Mouse (Mus musculus) limb, embryonic 15.5 days (tissue): ENCODE data around the gene Ptgfrn. TPM values are rescaled to one million over a fixed set of nuclear protein-coding genes. Genes with fewer than 3 reads are reported as not detected.

ENCODE experiments used
- ATAC-seq: fragments of 200-750 bp; cut with Nextera tagmentation; 2 replicates; pipeline ENCODE4 v1.8.0; 2017; ENCODE audit warnings: low read depth, moderate TSS enrichment; ENCODE audit not compliant: insufficient number of reproducible peaks, low FRiP score, low TSS enrichment
- H3K27ac ChIP-seq: fragments of 300-500 bp; sonication (generic); 2 replicates; pipeline ENCODE4 v1.5.1; 2015; ENCODE audit warnings: moderate library complexity, mild to moderate bottlenecking, inconsistent platforms
- H3K27me3 ChIP-seq: fragments of 300-500 bp; sonication (generic); 2 replicates; pipeline ENCODE4 v1.6.1; 2015; ENCODE audit warnings: inconsistent platforms
- H3K36me3 ChIP-seq: fragments of 300-500 bp; sonication (generic); 2 replicates; pipeline ENCODE4 v1.6.1; 2015; ENCODE audit warnings: inconsistent platforms
- H3K4me1 ChIP-seq: fragments of 300-500 bp; sonication (generic); 2 replicates; pipeline ENCODE4 v1.6.1; 2015; ENCODE audit warnings: inconsistent platforms
- H3K4me2 ChIP-seq: fragments of 300-500 bp; sonication (generic); 2 replicates; pipeline ENCODE4 v1.6.1; 2015; ENCODE audit warnings: mild to moderate bottlenecking, inconsistent platforms
- H3K4me3 ChIP-seq: fragments of 300-500 bp; sonication (generic); 2 replicates; pipeline ENCODE4 v1.5.1; 2015; ENCODE audit warnings: mild to moderate bottlenecking, inconsistent platforms
- H3K9ac ChIP-seq: fragments of 300-500 bp; sonication (generic); 2 replicates; pipeline ENCODE4 v1.6.1; 2015; ENCODE audit warnings: inconsistent platforms
- H3K9me3 ChIP-seq: fragments of 300-500 bp; sonication (generic); 2 replicates; pipeline ENCODE4 v1.6.1; 2016; ENCODE audit warnings: inconsistent platforms
- WGBS: fragments of 180-500 bp; shearing (Covaris S2); methylation state at CpG from one replicate; pipeline ENCODE4 v1.1.7; 2015; 5-methylcytosine and 5-hydroxymethylcytosine counted together
- polyA plus RNA-seq: library from polyadenylated mRNA; unstranded; fragments of >200 nt; fragmentation: Nextera tagmentation; extraction: Ambion mirVana; gene quantifications from 2 replicates; pipeline ENCODE4 v1.2.1, GENCODE M21; 2015

Gene Ptgfrn
- polyA plus RNA-seq, 1 experiment from 2014 or later: 7.8 TPM

- peak overlapping the region; percentile 12 for H3K27ac ChIP-seq
- H3K9me3 ChIP-seq: no peaks in the 10 kb centered on the region
- no peak for ATAC-seq
- no peak overlapping the region for H3K4me3 ChIP-seq
- no peaks in the 10 kb centered on the region for H3K27me3 ChIP-seq
- H3K36me3 ChIP-seq: no peaks in the 10 kb centered on the region
- H3K9ac ChIP-seq: no peak overlapping the region
- H3K4me1 ChIP-seq: peaks cover 47% of the 10 kb centered on the region
- no peak overlapping the region for H3K4me2 ChIP-seq
- 68% methylated on average over 9 of the region's 9 CpGs for WGBS
Measured at GRCm38 (mm10) chr3:101099701-101100357, 10.2 kb downstream of the Ptgfrn start.

GRCm38 (mm10) chr3:101098073-101098472 is 12.0 kb downstream of the Ptgfrn start:
- no peak for ATAC-seq
- no peak overlapping the region for H3K27ac ChIP-seq
- peaks cover 42% of the 10 kb centered on the region for H3K4me1 ChIP-seq
- H3K4me3 ChIP-seq: no peak overlapping the region
- no peak overlapping the region for H3K4me2 ChIP-seq
- H3K36me3 ChIP-seq: no peaks in the 10 kb centered on the region
- H3K9ac ChIP-seq: no peak overlapping the region
- no peaks in the 10 kb centered on the region for H3K27me3 ChIP-seq
- WGBS: 48% methylated on average over 4 of the region's 4 CpGs
- no peaks in the 10 kb centered on the region for H3K9me3 ChIP-seq

GRCm38 (mm10) chr3:101097146-101097800 is 12.8 kb downstream of the Ptgfrn start:
- Histone ChIP-seq H3K4me1 (peaks cover 42% of the 10 kb centered on the region), H3K4me3 (no peak overlapping the region), H3K27me3 (no peaks in the 10 kb centered on the region), H3K27ac (no peak overlapping the region), H3K36me3 (no peaks in the 10 kb centered on the region), H3K4me2 (no peak overlapping the region), H3K9me3 (no peaks in the 10 kb centered on the region), H3K9ac (no peak overlapping the region)
- WGBS: 55% methylated on average over 9 of the region's 9 CpGs
- ATAC-seq: no peak

GRCm38 (mm10) chr3:101095761-101096449 is 14.2 kb downstream of the Ptgfrn start:
- Histone ChIP-seq H3K4me3 (no peak overlapping the region), H3K4me1 (peaks cover 36% of the 10 kb centered on the region), H3K27ac (no peak overlapping the region), H3K27me3 (no peaks in the 10 kb centered on the region), H3K9ac (no peak overlapping the region), H3K4me2 (no peak overlapping the region), H3K9me3 (no peaks in the 10 kb centered on the region), H3K36me3 (no peaks in the 10 kb centered on the region)
- ATAC-seq: no peak
- 67% methylated on average over 5 of the region's 5 CpGs for WGBS

GRCm38 (mm10) chr3:101092202-101092601 is 17.9 kb downstream of the Ptgfrn start:
- Histone ChIP-seq H3K4me3 (no peak overlapping the region), H3K4me2 (no peak overlapping the region), H3K9me3 (no peaks in the 10 kb centered on the region), H3K27me3 (no peaks in the 10 kb centered on the region), H3K27ac (no peak overlapping the region), H3K4me1 (peaks cover 15% of the 10 kb centered on the region), H3K36me3 (no peaks in the 10 kb centered on the region), H3K9ac (no peak overlapping the region)
- ATAC-seq: no peak
- 80% methylated on average over 13 of the region's 13 CpGs for WGBS

GRCm38 (mm10) chr3:101086584-101087445 is 23.3 kb downstream of the Ptgfrn start:
- Histone ChIP-seq H3K36me3 (no peaks in the 10 kb centered on the region), H3K9me3 (no peaks in the 10 kb centered on the region), H3K27ac (no peak overlapping the region), H3K27me3 (no peaks in the 10 kb centered on the region), H3K9ac (no peak overlapping the region), H3K4me2 (no peak overlapping the region), H3K4me3 (no peak overlapping the region), H3K4me1 (peaks cover 2% of the 10 kb centered on the region; the same call in 1 of the 2 replicates)
- 33% methylated on average over 7 of the region's 7 CpGs for WGBS
- ATAC-seq: 0 out of 2 replicates have a peak, but pooled peaks have one; percentile 44

- no peak for ATAC-seq
- H3K36me3 ChIP-seq: peaks cover 14% of the 10 kb centered on the region
- H3K27ac ChIP-seq: no peak overlapping the region
- H3K4me2 ChIP-seq: no peak overlapping the region
- H3K4me3 ChIP-seq: no peak overlapping the region
- H3K9me3 ChIP-seq: no peaks in the 10 kb centered on the region
- no peaks in the 10 kb centered on the region for H3K27me3 ChIP-seq
- H3K9ac ChIP-seq: no peak overlapping the region
- peaks cover 7% of the 10 kb centered on the region; the same call in 1 of the 2 replicates for H3K4me1 ChIP-seq
- WGBS: 88% methylated on average over 4 of the region's 4 CpGs
Measured at GRCm38 (mm10) chr3:101080925-101081324, 29.2 kb downstream of the Ptgfrn start.

GRCm38 (mm10) chr3:101078344-101078743 is 31.7 kb downstream of the Ptgfrn start:
- no peak for ATAC-seq
- 63% methylated on average over 1 of the region's 1 CpGs for WGBS
- peaks cover 20% of the 10 kb centered on the region for H3K36me3 ChIP-seq

GRCm38 (mm10) chr3:101077710-101078100 is 32.4 kb downstream of the Ptgfrn start:
- H3K4me3 ChIP-seq: no peak overlapping the region
- WGBS: 88% methylated on average over 6 of the region's 6 CpGs
- H3K27me3 ChIP-seq: no peaks in the 10 kb centered on the region
- peaks cover 15% of the 10 kb centered on the region; the same call in 1 of the 2 replicates for H3K4me1 ChIP-seq
- H3K9ac ChIP-seq: no peak overlapping the region
- H3K9me3 ChIP-seq: no peaks in the 10 kb centered on the region
- no peak overlapping the region for H3K4me2 ChIP-seq
- peaks cover 25% of the 10 kb centered on the region for H3K36me3 ChIP-seq
- no peak overlapping the region for H3K27ac ChIP-seq
- no peak for ATAC-seq

More at GRCm38 (mm10) chr3:101078344-101078743, 31.7 kb downstream of the Ptgfrn start:
- no peaks in the 10 kb centered on the region for H3K27me3 ChIP-seq
- H3K4me1 ChIP-seq: peaks cover 14% of the 10 kb centered on the region; the same call in 1 of the 2 replicates
- no peak overlapping the region for H3K27ac ChIP-seq
- no peak overlapping the region for H3K4me2 ChIP-seq
- H3K9me3 ChIP-seq: no peaks in the 10 kb centered on the region
- H3K4me3 ChIP-seq: no peak overlapping the region
- no peak overlapping the region for H3K9ac ChIP-seq

GRCm38 (mm10) chr3:101076966-101077709 is 32.9 kb downstream of the Ptgfrn start:
- no peaks in the 10 kb centered on the region for H3K27me3 ChIP-seq
- no peak overlapping the region for H3K9ac ChIP-seq
- H3K4me2 ChIP-seq: no peak overlapping the region
- WGBS: 92% methylated on average over 25 of the region's 25 CpGs
- H3K4me3 ChIP-seq: no peak overlapping the region
- H3K27ac ChIP-seq: no peak overlapping the region
- H3K9me3 ChIP-seq: no peaks in the 10 kb centered on the region
- ATAC-seq: no peak
- H3K4me1 ChIP-seq: peaks cover 15% of the 10 kb centered on the region; the same call in 1 of the 2 replicates
- H3K36me3 ChIP-seq: peaks cover 30% of the 10 kb centered on the region

- Histone ChIP-seq H3K9me3 (no peaks in the 10 kb centered on the region), H3K36me3 (peaks cover 38% of the 10 kb centered on the region), H3K27ac (no peak overlapping the region), H3K27me3 (no peaks in the 10 kb centered on the region), H3K4me2 (no peak overlapping the region), H3K9ac (no peak overlapping the region), H3K4me1 (peaks cover 22% of the 10 kb centered on the region; the same call in 1 of the 2 replicates), H3K4me3 (no peak overlapping the region)
- 52% methylated on average over 3 of the region's 3 CpGs for WGBS
- no peak for ATAC-seq
Measured at GRCm38 (mm10) chr3:101075866-101076265, 34.2 kb downstream of the Ptgfrn start.
